Mouse (Mus musculus): Measurements from ENCODE around the gene Sv2a. TPM values are rescaled to one million over a fixed set of nuclear protein-coding genes. Genes with fewer than 3 reads are reported as not detected.

Gene Sv2a
- total and polyA plus RNA-seq, 3 experiments: 3.4 to 5.4 (median 4.5) TPM

GRCm38 (mm10) chr3:96220765-96221639, 40.1 kb downstream of the Sv2a start, which contains the start of the genes Hist2h2ac and Hist2h2be:
TSS of gene Hist2h2ac (minus strand) at chr3:96220880.
TSS of gene Hist2h2be (plus strand) at chr3:96221119.
- Histone ChIP-seq H3K27ac (peak within 1 kb of the TSS; percentile 98), H3K79me2 (replicated peaks; ENCODE audit: control insufficient read depth, insufficient read depth, low read length) (peaks cover 2% of the 10 kb centered on the region; the same call in 1 of the 2 replicates), H3K4me3 (peak within 1 kb of the TSS; percentile 57), H3K36me3 (ENCODE audit: control insufficient read depth, insufficient read depth, low read length) (peaks cover 2% of the 10 kb centered on the region), H3K4me1 (ENCODE audit: control insufficient read depth, insufficient read depth, low read length) (peaks cover 7% of the 10 kb centered on the region), H3K27me3 (ENCODE audit: control insufficient read depth, insufficient read depth, low read length) (no peaks in the 10 kb centered on the region), H3K9ac (ENCODE audit: low read depth, low read length) (peak within 1 kb of the TSS; percentile 97)
- TF ChIP-seq CTCF (IDR thresholded peaks at IDR 0.05) (peak; percentile 26), EP300 (IDR thresholded peaks at IDR 0.05; ENCODE audit: insufficient read depth, low read depth, low read length) (peak; percentile 66), POLR2A (IDR thresholded peaks at IDR 0.05; ENCODE audit: insufficient read depth, low read depth, low read length) (peak; percentile 98)
- WGBS: under 1% methylated on average over 43 of the region's 43 CpGs
- peak; percentile 85 to 91 for DNase-seq
- intact Hi-C loops (cut with DNase I): loop anchor here (1.0 to 5.0 kb wide), 2 partner anchors 42 to 329 kb away; partner anchors contain the start of genes Aph1a, BC028528 and Hist2h4

- Histone ChIP-seq H3K9ac (ENCODE audit: low read depth, low read length) (peak overlapping the region; percentile 69), H3K4me1 (ENCODE audit: control insufficient read depth, insufficient read depth, low read length) (peaks cover 7% of the 10 kb centered on the region), H3K27me3 (ENCODE audit: control insufficient read depth, insufficient read depth, low read length) (no peaks in the 10 kb centered on the region), H3K4me3 (peak overlapping the region; percentile 57), H3K79me2 (replicated peaks; ENCODE audit: control insufficient read depth, insufficient read depth, low read length) (peaks cover 2% of the 10 kb centered on the region; the same call in 1 of the 2 replicates), H3K27ac (peak overlapping the region; percentile 98), H3K36me3 (ENCODE audit: control insufficient read depth, insufficient read depth, low read length) (peaks cover 2% of the 10 kb centered on the region)
- WGBS: 40% methylated on average over 9 of the region's 9 CpGs
- DNase-seq: peak; percentile 34 to 50
- no peak for TF ChIP-seq EP300 (IDR thresholded peaks at IDR 0.05; ENCODE audit: insufficient read depth, low read depth, low read length)
- TF ChIP-seq CTCF (IDR thresholded peaks at IDR 0.05): no peak
- no peak for TF ChIP-seq POLR2A (IDR thresholded peaks at IDR 0.05; ENCODE audit: insufficient read depth, low read depth, low read length)
- intact Hi-C loops (cut with DNase I): loop anchor here (2.0 to 5.0 kb wide), 2 partner anchors 15 to 329 kb away; partner anchors contain the start of genes Aph1a and BC028528
Measured at GRCm38 (mm10) chr3:96221640-96222038, 40.7 kb downstream of the Sv2a start.

GRCm38 (mm10) chr3:96222774-96223173, 41.8 kb downstream of the Sv2a start:
- peaks cover 2% of the 10 kb centered on the region; the same call in 1 of the 2 replicates for H3K79me2 ChIP-seq (replicated peaks; ENCODE audit: control insufficient read depth, insufficient read depth, low read length)
- H3K4me3 ChIP-seq: no peak overlapping the region
- H3K27ac ChIP-seq: no peak overlapping the region
- H3K4me1 ChIP-seq (ENCODE audit: control insufficient read depth, insufficient read depth, low read length): peaks cover 7% of the 10 kb centered on the region
- H3K27me3 ChIP-seq (ENCODE audit: control insufficient read depth, insufficient read depth, low read length): no peaks in the 10 kb centered on the region
- H3K9ac ChIP-seq (ENCODE audit: low read depth, low read length): no peak overlapping the region
- 81% methylated on average over 4 of the region's 4 CpGs for WGBS
- intact Hi-C loops (cut with DNase I): loop anchor here (2.0 to 5.0 kb wide), 2 partner anchors 14 to 330 kb away; partner anchors contain the start of genes Aph1a and BC028528
- DNase-seq: no peak
- peaks cover 2% of the 10 kb centered on the region for H3K36me3 ChIP-seq (ENCODE audit: control insufficient read depth, insufficient read depth, low read length)
- TF ChIP-seq POLR2A (IDR thresholded peaks at IDR 0.05; ENCODE audit: insufficient read depth, low read depth, low read length) (no peak), CTCF (IDR thresholded peaks at IDR 0.05) (no peak), EP300 (IDR thresholded peaks at IDR 0.05; ENCODE audit: insufficient read depth, low read depth, low read length) (no peak)

- Histone ChIP-seq H3K27ac (no peak overlapping the region), H3K79me2 (replicated peaks; ENCODE audit: control insufficient read depth, insufficient read depth, low read length) (peaks cover 2% of the 10 kb centered on the region; the same call in 1 of the 2 replicates), H3K27me3 (ENCODE audit: control insufficient read depth, insufficient read depth, low read length) (no peaks in the 10 kb centered on the region), H3K9ac (ENCODE audit: low read depth, low read length) (no peak overlapping the region), H3K36me3 (ENCODE audit: control insufficient read depth, insufficient read depth, low read length) (peaks cover 2% of the 10 kb centered on the region), H3K4me1 (ENCODE audit: control insufficient read depth, insufficient read depth, low read length) (peaks cover 7% of the 10 kb centered on the region), H3K4me3 (no peak overlapping the region)
- intact Hi-C loops (cut with DNase I): no loop called here
- DNase-seq: peak in 1 of 2 experiments; percentile 10
- no peak for TF ChIP-seq POLR2A (IDR thresholded peaks at IDR 0.05; ENCODE audit: insufficient read depth, low read depth, low read length)
- no peak for TF ChIP-seq EP300 (IDR thresholded peaks at IDR 0.05; ENCODE audit: insufficient read depth, low read depth, low read length)
- no peak for TF ChIP-seq CTCF (IDR thresholded peaks at IDR 0.05)
- 62% methylated on average over 2 of the region's 2 CpGs for WGBS
Measured at GRCm38 (mm10) chr3:96225421-96225820, 44.5 kb downstream of the Sv2a start.

- 53% methylated on average over 8 of the region's 8 CpGs for WGBS
- peaks cover 2% of the 10 kb centered on the region; the same call in 1 of the 2 replicates for H3K79me2 ChIP-seq (replicated peaks; ENCODE audit: control insufficient read depth, insufficient read depth, low read length)
- H3K27ac ChIP-seq: no peak overlapping the region
- peaks cover 5% of the 10 kb centered on the region for H3K4me1 ChIP-seq (ENCODE audit: control insufficient read depth, insufficient read depth, low read length)
- TF ChIP-seq POLR2A (IDR thresholded peaks at IDR 0.05; ENCODE audit: insufficient read depth, low read depth, low read length) (no peak), CTCF (IDR thresholded peaks at IDR 0.05) (no peak), EP300 (IDR thresholded peaks at IDR 0.05; ENCODE audit: insufficient read depth, low read depth, low read length) (no peak)
- intact Hi-C loops (cut with DNase I): no loop called here
- H3K9ac ChIP-seq (ENCODE audit: low read depth, low read length): no peak overlapping the region
- H3K36me3 ChIP-seq (ENCODE audit: control insufficient read depth, insufficient read depth, low read length): peaks cover 2% of the 10 kb centered on the region
- H3K4me3 ChIP-seq: no peak overlapping the region
- no peaks in the 10 kb centered on the region for H3K27me3 ChIP-seq (ENCODE audit: control insufficient read depth, insufficient read depth, low read length)
- DNase-seq: peak; percentile 16 to 47
Measured at GRCm38 (mm10) chr3:96226695-96227648, 46.0 kb downstream of the Sv2a start.

Data from heart, adult 2 months (tissue).